Mouse (Mus musculus) neural tube, postnatal 0 days (tissue): Measurements from ENCODE around the gene Med14. TPM values are rescaled to one million over a fixed set of nuclear protein-coding genes. Genes with fewer than 3 reads are reported as not detected.

Experiments used
- polyA plus RNA-seq: library from polyadenylated mRNA; unstranded; fragments of >200 nt; fragmentation: Nextera tagmentation; extraction: Ambion mirVana; gene quantifications from 2 replicates; pipeline ENCODE4 v1.2.1, GENCODE M21; 2015

Gene Med14
- polyA plus RNA-seq: 10.3 and 10.9 TPM in 2 replicates

GRCm38 (mm10) chrX:12761626-12762333 lies at the start of gene Med14:
Gene Med14 (minus strand): TSS chrX:12762073.

GRCm38 (mm10) chrX:12673054-12673775 lies 88.7 kb downstream of the Med14 start, which contains the start of gene 1810030O07Rik:
Gene 1810030O07Rik (minus strand): TSS chrX:12673668.

Other genes starting within 250 kb of the Med14 start
- 250 and 260 TPM in 2 replicates for gene Atp6ap2, start 174.3 kb downstream of the Med14 start, polyA plus RNA-seq
- 18.6 and 18.9 TPM in 2 replicates for gene 1810030O07Rik, start 88.4 kb downstream of the Med14 start, polyA plus RNA-seq